Mouse (Mus musculus): Measurements from ENCODE around the gene Krtap5-4.

- TF ChIP-seq GATA1 (IDR thresholded peaks at IDR 0.05; ENCODE audit: borderline replicate concordance, low read length) (no peak), FLI1 (IDR thresholded peaks at IDR 0.05; ENCODE audit: low read length) (no peak)
These were observed 20.2 kb downstream of the Krtap5-4 start for GRCm38 (mm10) chr7:142323396-142324117.
